Mouse (Mus musculus) G1E (cell line): ENCODE results near the gene 2310033P09Rik.

Experiments
- CTCF ChIP-seq: IDR thresholded peaks from 2 replicates; pipeline ENCODE4 v1.5.1; 2012; ENCODE audit warnings: low read depth, low read length, inconsistent platforms, mixed read lengths
- GATA1 ChIP-seq: IDR thresholded peaks from 2 replicates; pipeline ENCODE4 v1.6.1; 2012; ENCODE audit warnings: borderline replicate concordance, low read length, inconsistent platforms, mixed read lengths
- GATA2 ChIP-seq: IDR thresholded peaks from 2 replicates; pipeline ENCODE4 v1.6.1; 2012; ENCODE audit warnings: low read depth, low read length, inconsistent platforms, borderline replicate concordance
- POLR2AphosphoS5 ChIP-seq: IDR thresholded peaks from 2 replicates; pipeline ENCODE4 v1.6.1; 2012; ENCODE audit warnings: low read depth, low read length, inconsistent platforms; ENCODE audit not compliant: insufficient replicate concordance
- TAL1 ChIP-seq: conservative IDR thresholded peaks from 2 replicates; pipeline ENCODE4 v1.6.1; 2012; ENCODE audit warnings: low read depth, low read length, inconsistent platforms, mixed read lengths

GRCm38 (mm10) chr11:59259647-59260046, 51.5 kb downstream of the 2310033P09Rik start:
- no peak for TF ChIP-seq GATA1
- TF ChIP-seq CTCF: no peak
- no peak for TF ChIP-seq TAL1
- no peak for TF ChIP-seq GATA2
- no peak for TF ChIP-seq POLR2AphosphoS5
